In the genomic region with DNA sequence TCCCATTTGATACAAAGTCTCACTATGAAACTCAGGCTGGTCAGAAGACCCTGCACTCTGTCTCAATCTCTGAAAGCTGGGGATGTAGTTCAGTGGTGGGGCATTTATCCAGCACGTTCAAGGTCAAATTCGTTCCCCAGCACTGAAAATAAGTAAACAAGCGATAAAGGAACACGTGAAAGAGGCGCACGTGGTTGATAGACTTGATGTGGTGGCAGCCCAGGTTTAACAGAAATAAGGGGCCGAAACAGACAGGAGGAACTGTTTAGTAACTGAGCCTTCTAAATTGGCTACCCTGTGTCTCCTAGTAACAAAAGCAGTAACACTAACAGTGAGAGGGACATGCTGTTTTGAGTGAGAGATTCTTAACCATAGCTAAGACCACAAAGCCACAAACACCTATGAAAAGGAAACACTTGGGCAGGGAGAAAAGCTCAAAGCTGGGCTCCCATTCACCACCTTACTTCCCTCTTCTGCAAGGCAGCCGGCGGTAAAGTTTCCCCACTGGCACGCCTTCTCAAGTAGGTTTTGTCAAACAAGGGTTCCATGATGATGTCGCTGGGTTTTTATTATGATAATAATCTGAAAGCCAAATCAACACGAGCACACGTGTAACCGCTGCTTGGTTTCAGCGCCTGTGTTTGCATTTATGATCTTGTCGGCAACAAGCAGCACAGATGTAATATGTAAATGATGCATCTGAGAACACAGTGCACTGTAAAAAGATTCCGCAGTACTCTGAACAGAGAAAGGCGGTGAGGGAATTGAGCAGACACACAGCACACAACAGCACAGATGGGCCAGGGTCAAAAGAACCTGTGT, we compare ENCODE assay signal across 9 mouse cellular contexts. TPM values are rescaled to one million over a fixed set of nuclear protein-coding genes. Genes with fewer than 3 reads are reported as not detected.
A peak's percentile ranks its signal among the peaks of the same experiment; 100 is the strongest.
DNase-seq lines count a peak whose midpoint lies in the region; ATAC-seq and TF ChIP-seq lines count a peak whose summit lies in the region.
"Had no signal": no experiment of that assay in that cellular context is flagged by ENCODE, and none has a peak within 500 bp of the region (broad histone marks: within the 10 kb centered on the region; RNA-seq: fewer than 3 reads in every experiment).

No protein-coding gene starts in this region.

- no peak overlapping the region for H3K9ac ChIP-seq in heart, postnatal 0 days (replicated peaks; ENCODE audit: low read depth, low read length)
- H3K9ac ChIP-seq: lung, embryonic 15.5 days had no signal

- H3K4me1 ChIP-seq in heart, postnatal 0 days (ENCODE audit: control insufficient read depth, insufficient read depth) = peaks cover 26% of the 10 kb centered on the region
- peaks cover 24% of the 10 kb centered on the region for H3K4me1 ChIP-seq in heart, embryonic 10.5 days
- H3K4me1 ChIP-seq in thymus, adult 2 months (replicated peaks; ENCODE audit: control insufficient read depth, insufficient read depth, low read length) = peaks cover 23% of the 10 kb centered on the region

- H3K4me3 ChIP-seq in heart, postnatal 0 days (ENCODE audit: low read depth, low read length) = no peak overlapping the region
- no peak overlapping the region for H3K4me3 ChIP-seq in heart, embryonic 10.5 days
- H3K4me3 ChIP-seq in thymus, adult 2 months (ENCODE audit: control insufficient read depth, insufficient read depth, low read length) = no peak overlapping the region; the same call in 1 of the 2 replicates
- H3K4me3 ChIP-seq: lung, embryonic 15.5 days had no signal

- no peak for TF ChIP-seq CTCF in heart, postnatal 0 days (IDR thresholded peaks at IDR 0.05; ENCODE audit: low read depth)
- TF ChIP-seq CTCF in thymus, adult 2 months (IDR thresholded peaks at IDR 0.05; ENCODE audit: borderline replicate concordance, control insufficient read depth, extremely low read depth, insufficient read depth, low read length, poor library complexity) = no peak

- intact Hi-C loops in heart, postnatal 25 days (cut with DNase I) = no loop called here

- peak overlapping the region; percentile 16; the same call in 1 of the 2 replicates for H3K27ac ChIP-seq in heart, postnatal 0 days (ENCODE audit: low read depth)
- no peak overlapping the region for H3K27ac ChIP-seq in heart, embryonic 10.5 days
- peak overlapping the region; percentile 52; the same call in 1 of the 2 replicates for H3K27ac ChIP-seq in thymus, adult 2 months (ENCODE audit: control insufficient read depth, insufficient read depth, low read length)
- H3K27ac ChIP-seq: lung, embryonic 15.5 days had no signal

- H3K36me3 ChIP-seq in heart, postnatal 0 days (replicated peaks; ENCODE audit: control insufficient read depth, insufficient read depth, low read length) = no peaks in the 10 kb centered on the region
- no peaks in the 10 kb centered on the region for H3K36me3 ChIP-seq in heart, embryonic 10.5 days
- H3K36me3 ChIP-seq in thymus, adult 2 months (ENCODE audit: control insufficient read depth, insufficient read depth, low read length) = no peaks in the 10 kb centered on the region
- H3K36me3 ChIP-seq: lung, embryonic 15.5 days had no signal

- TF ChIP-seq EP300 in heart, postnatal 0 days (IDR thresholded peaks at IDR 0.05; ENCODE audit: low read depth) = no peak

- WGBS in heart, postnatal 0 days = 70% methylated on average over 18 of the region's 18 CpGs
- 86% methylated on average over 18 of the region's 18 CpGs for WGBS in heart, embryonic 10.5 days
- WGBS in thymus, adult 2 months = 4% methylated on average over 18 of the region's 18 CpGs

- TF ChIP-seq POLR2A in thymus, adult 2 months (IDR thresholded peaks at IDR 0.05; ENCODE audit: control insufficient read depth, extremely low read depth, insufficient read depth, low read length, poor library complexity) = no peak

- no peak overlapping the region for H3K4me2 ChIP-seq in heart, postnatal 0 days (ENCODE audit: low read depth, low read length)
- H3K4me2 ChIP-seq: lung, embryonic 15.5 days had no signal

- no peaks in the 10 kb centered on the region for H3K27me3 ChIP-seq in heart, postnatal 0 days (ENCODE audit: control insufficient read depth, insufficient read depth, low read length)
- no peaks in the 10 kb centered on the region for H3K27me3 ChIP-seq in heart, embryonic 10.5 days (ENCODE audit: insufficient read depth, poor library complexity, severe bottlenecking)
- H3K27me3 ChIP-seq in thymus, adult 2 months (ENCODE audit: control insufficient read depth, insufficient read depth, low read length) = no peaks in the 10 kb centered on the region
- H3K27me3 ChIP-seq: lung, embryonic 15.5 days had no signal

- H3K9me3 ChIP-seq in heart, postnatal 0 days (replicated peaks; ENCODE audit: control insufficient read depth, low read length) = no peaks in the 10 kb centered on the region
- H3K9me3 ChIP-seq in heart, embryonic 10.5 days = no peaks in the 10 kb centered on the region
- H3K9me3 ChIP-seq: lung, embryonic 15.5 days had no signal

- ATAC-seq in heart, postnatal 0 days (ENCODE audit: insufficient read depth, low read depth) = 0 out of 2 replicates have a peak, but pooled peaks have one; percentile 25
- peak; percentile 88 for ATAC-seq in megakaryocyte, adult 5-6 weeks (ENCODE audit: poor library complexity, severe bottlenecking)

- DNase-seq in heart, postnatal 0 days (ENCODE audit: low spot score) = no peak
- no peak for DNase-seq in heart, embryonic 10.5 days (ENCODE audit: low spot score)
- DNase-seq in thymus, adult 2 months = no peak
- DNase-seq in thymus, postnatal 10 days (ENCODE audit: low spot score in 2 of 2) = no peak
- DNase-seq in thymus, postnatal 4 days = peak; percentile 57
- DNase-seq in left cerebral cortex, adult 9 months (ENCODE audit: low spot score in 2 of 2) = no peak
- DNase-seq in heart, postnatal 25 days (ENCODE audit: low spot score) = no peak

RNA-seq across cellular contexts. Expression of gene Dcaf17, which starts 22.9 kb away (rescaled TPM):
- total RNA-seq in heart, postnatal 0 days (2014; rRNA removed; ENCODE audit: low replicate concordance) = 7.7 and 7.9 TPM in 2 replicates
- 12.3 and 13.6 TPM in 2 replicates for polyA plus RNA-seq in heart, postnatal 0 days (2015; fragmentation: Nextera tagmentation; extraction: Ambion mirVana)
- polyA plus RNA-seq in heart, embryonic 10.5 days (2016; fragmentation: Nextera tagmentation; extraction: Ambion mirVana) = 24.9 and 25.8 TPM in 2 replicates
- polyA plus RNA-seq in thymus, adult 2 months (2012; rRNA removed) = 10.2 and 12.0 TPM in 2 replicates
- total RNA-seq in megakaryocyte, adult 5-6 weeks (2015) = 8.2 and 11.0 TPM in 2 replicates
- total RNA-seq in megakaryocyte, adult 5-6 weeks (2017) = 6.5 and 10.2 TPM in 2 replicates
- 1 to 10 TPM; 4.9 to 5.2 TPM for total RNA-seq in heart, postnatal 25 days (2021)

RNA-seq across cellular contexts. Expression of gene Mettl8, which starts 23.2 kb away (rescaled TPM):
- 1.2 and 11.0 TPM in 2 replicates for total RNA-seq in heart, postnatal 0 days (2014; rRNA removed; ENCODE audit: low replicate concordance)
- polyA plus RNA-seq in heart, postnatal 0 days (2015; fragmentation: Nextera tagmentation; extraction: Ambion mirVana) = 5.0 and 5.7 TPM in 2 replicates
- polyA plus RNA-seq in heart, embryonic 10.5 days (2016; fragmentation: Nextera tagmentation; extraction: Ambion mirVana) = 14.6 and 15.7 TPM in 2 replicates
- 17.2 and 18.9 TPM in 2 replicates for polyA plus RNA-seq in thymus, adult 2 months (2012; rRNA removed)
- 8.2 and 13.2 TPM in 2 replicates for total RNA-seq in megakaryocyte, adult 5-6 weeks (2015)
- 6.4 and 8.4 TPM in 2 replicates for total RNA-seq in megakaryocyte, adult 5-6 weeks (2017)
- total RNA-seq in heart, postnatal 25 days (2021) = 1 to 10 TPM; 4.2 to 5.3 TPM
